Mouse (Mus musculus) intestine, postnatal 0 days (tissue): ENCODE data around the gene Def6. TPM values are rescaled to one million over a fixed set of nuclear protein-coding genes. Genes with fewer than 3 reads are reported as not detected.

Experiments
- ATAC-seq: fragments of 200-750 bp; cut with Nextera tagmentation; 2 replicates; pipeline ENCODE4 v1.8.0; 2017; ENCODE audit warnings: mild to moderate bottlenecking, moderate TSS enrichment, moderate library complexity
- H3K27ac ChIP-seq: fragments of 300-500 bp; sonication (generic); 2 replicates; pipeline ENCODE4 v1.5.1; 2014; ENCODE audit warnings: mild to moderate bottlenecking, low read depth, low read length, moderate library complexity
- H3K27me3 ChIP-seq: fragments of 300-500 bp; sonication (generic); replicated peaks from 2 replicates; pipeline ENCODE4 v1.6.1; 2014; ENCODE audit warnings: low read length, mixed read lengths; ENCODE audit not compliant: control insufficient read depth, insufficient read depth
- H3K36me3 ChIP-seq: fragments of 300-500 bp; sonication (generic); 2 replicates; pipeline ENCODE4 v1.6.1; 2014; ENCODE audit warnings: mild to moderate bottlenecking, moderate library complexity; ENCODE audit not compliant: control insufficient read depth, insufficient read depth
- H3K4me1 ChIP-seq: fragments of 300-500 bp; sonication (generic); replicated peaks from 2 replicates; pipeline ENCODE4 v1.6.1; 2014; ENCODE audit warnings: antibody characterized with exemption, low read length, mixed read lengths; ENCODE audit not compliant: control insufficient read depth, insufficient read depth
- H3K4me2 ChIP-seq: fragments of 300-500 bp; sonication (generic); replicated peaks from 2 replicates; pipeline ENCODE4 v1.6.1; 2014; ENCODE audit warnings: low read depth, mild to moderate bottlenecking, moderate library complexity
- H3K4me3 ChIP-seq: fragments of 300-500 bp; sonication (generic); 2 replicates; pipeline ENCODE4 v1.5.1; 2014; ENCODE audit warnings: low read depth, low read length
- H3K9ac ChIP-seq: fragments of 300-500 bp; sonication (generic); 2 replicates; pipeline ENCODE4 v1.6.1; 2014; ENCODE audit warnings: mild to moderate bottlenecking, low read depth, low read length
- H3K9me3 ChIP-seq: fragments of 300-500 bp; sonication (generic); 2 replicates; pipeline ENCODE4 v1.6.1; 2016; ENCODE audit warnings: mixed run types; ENCODE audit not compliant: control insufficient read depth
- CTCF ChIP-seq: sonication (generic); IDR thresholded peaks from 2 replicates; pipeline ENCODE4 v1.5.1; 2016; ENCODE audit warnings: low read depth, mild to moderate bottlenecking, control low read depth, antibody characterized with exemption, moderate library complexity
- WGBS: fragments of 180-500 bp; shearing (Covaris S2); extraction: QIAGEN DNeasy Blood & Tissue Kit; methylation state at CpG from one replicate; pipeline ENCODE4 v1.1.7; 2014; 5-methylcytosine and 5-hydroxymethylcytosine counted together
- polyA plus RNA-seq: library from polyadenylated mRNA; unstranded; fragments of >200 nt; fragmentation: Nextera tagmentation; extraction: Ambion mirVana; gene quantifications from 2 replicates; pipeline ENCODE4 v1.2.1, GENCODE M21; 2015

Gene Def6
- polyA plus RNA-seq, 1 experiment from 2014 or later = 1.7 TPM

DNA sequence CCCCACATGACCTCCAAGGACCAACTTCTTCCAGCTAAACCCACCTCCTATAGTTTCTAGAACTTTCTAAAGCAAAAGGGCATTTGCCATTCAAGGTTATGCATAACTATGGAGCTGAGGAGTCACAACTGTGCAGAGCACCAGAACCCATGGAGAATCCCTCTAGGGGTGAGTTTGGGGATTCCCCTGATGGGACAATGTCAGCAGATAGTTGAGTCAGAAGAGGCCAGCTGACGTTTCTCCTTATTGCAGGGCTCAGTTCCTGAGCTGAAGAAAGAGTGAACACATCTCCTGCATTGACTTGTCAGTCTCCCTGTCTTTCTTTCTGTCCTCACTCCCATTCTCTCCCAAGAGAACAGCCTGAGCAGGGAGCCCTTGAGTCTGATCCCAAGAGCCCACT is 14.8 kb upstream of the Def6 start:
- WGBS = 64% methylated on average over 1 of the region's 1 CpGs
- H3K9me3 ChIP-seq = no peaks in the 10 kb centered on the region
- ATAC-seq = no peak
- H3K4me2 ChIP-seq = no peak overlapping the region
- no peak for TF ChIP-seq CTCF
- no peak overlapping the region for H3K4me3 ChIP-seq
- H3K27ac ChIP-seq = no peak overlapping the region
- peaks cover 50% of the 10 kb centered on the region for H3K36me3 ChIP-seq
- no peaks in the 10 kb centered on the region for H3K4me1 ChIP-seq
- no peak overlapping the region for H3K9ac ChIP-seq
- H3K27me3 ChIP-seq = no peaks in the 10 kb centered on the region

DNA sequence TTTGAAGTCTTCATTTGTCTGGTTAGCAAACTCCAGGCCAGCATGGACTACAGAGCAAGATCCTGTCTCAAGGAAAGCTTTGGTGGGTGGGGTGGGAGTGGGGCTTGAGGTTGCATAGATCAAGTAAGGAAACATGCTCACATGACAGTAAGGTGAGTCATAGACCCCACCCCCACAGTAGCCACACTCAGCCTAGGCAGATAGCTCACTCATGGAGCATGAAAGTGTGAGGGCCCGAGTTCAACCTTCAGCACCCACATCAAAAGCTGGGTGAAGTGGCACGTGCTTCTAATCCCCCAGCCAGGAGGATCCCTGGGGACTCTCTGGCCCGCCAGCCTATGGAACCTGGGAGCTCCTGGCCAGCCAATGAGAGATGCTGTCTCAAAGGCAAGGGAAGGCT is 14.0 kb upstream of the Def6 start:
- Histone ChIP-seq H3K4me2 (no peak overlapping the region), H3K9me3 (no peaks in the 10 kb centered on the region), H3K4me3 (no peak overlapping the region), H3K4me1 (no peaks in the 10 kb centered on the region), H3K27me3 (no peaks in the 10 kb centered on the region), H3K36me3 (peaks cover 56% of the 10 kb centered on the region), H3K27ac (no peak overlapping the region), H3K9ac (no peak overlapping the region)
- TF ChIP-seq CTCF = no peak
- 84% methylated on average over 3 of the region's 3 CpGs for WGBS
- no peak for ATAC-seq

DNA sequence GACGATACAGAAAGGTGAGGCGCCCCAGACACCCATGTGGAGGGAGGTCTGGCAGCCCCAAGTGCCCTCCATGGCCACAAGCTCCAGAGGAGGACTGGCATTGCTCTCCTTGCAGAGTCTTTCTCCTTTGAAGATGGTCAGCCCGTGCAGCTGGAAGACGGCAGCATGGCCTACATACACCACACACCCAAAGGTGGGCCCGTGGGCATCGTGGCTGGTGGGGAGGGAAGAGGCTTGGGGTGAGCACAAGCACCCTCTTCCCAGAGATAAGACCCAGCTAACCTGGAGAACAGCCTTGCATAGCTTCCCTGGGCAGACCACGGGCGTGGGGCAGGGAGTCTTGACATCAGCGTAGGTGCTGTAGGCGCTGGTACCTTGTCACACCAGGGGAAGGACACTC is 12.5 kb upstream of the Def6 start:
- WGBS = 93% methylated on average over 10 of the region's 10 CpGs
- no peaks in the 10 kb centered on the region for H3K27me3 ChIP-seq
- peaks cover 56% of the 10 kb centered on the region for H3K36me3 ChIP-seq
- no peaks in the 10 kb centered on the region for H3K9me3 ChIP-seq
- no peak for TF ChIP-seq CTCF
- H3K4me3 ChIP-seq = no peak overlapping the region
- H3K9ac ChIP-seq = no peak overlapping the region
- H3K4me2 ChIP-seq = no peak overlapping the region
- no peaks in the 10 kb centered on the region for H3K4me1 ChIP-seq
- no peak overlapping the region for H3K27ac ChIP-seq
- ATAC-seq = no peak

DNA sequence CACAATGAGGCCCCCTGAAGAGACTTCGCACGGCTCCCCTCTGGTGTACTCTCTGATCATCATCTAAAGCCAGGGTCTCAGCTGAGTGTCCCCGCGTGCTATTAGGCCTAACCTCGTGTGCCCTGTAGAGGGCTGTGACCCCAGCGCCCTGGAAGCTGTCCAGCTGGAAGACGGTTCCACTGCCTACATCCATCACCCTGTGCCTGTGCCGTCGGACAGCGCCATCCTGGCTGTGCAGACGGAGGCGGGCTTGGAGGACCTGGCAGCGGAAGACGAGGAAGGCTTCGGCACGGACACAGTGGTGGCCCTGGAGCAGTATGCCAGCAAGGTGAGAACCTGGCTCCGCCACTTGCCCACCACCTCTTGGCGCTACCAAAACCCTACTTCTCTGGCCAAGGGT is 9.9 kb upstream of the Def6 start:
- H3K27ac ChIP-seq = no peak overlapping the region
- peaks cover 67% of the 10 kb centered on the region for H3K36me3 ChIP-seq
- H3K27me3 ChIP-seq = no peaks in the 10 kb centered on the region
- H3K4me1 ChIP-seq = no peaks in the 10 kb centered on the region
- TF ChIP-seq CTCF = no peak
- no peak overlapping the region for H3K9ac ChIP-seq
- WGBS = 82% methylated on average over 18 of the region's 18 CpGs
- no peaks in the 10 kb centered on the region for H3K9me3 ChIP-seq
- H3K4me2 ChIP-seq = no peak overlapping the region
- H3K4me3 ChIP-seq = no peak overlapping the region
- no peak for ATAC-seq

DNA sequence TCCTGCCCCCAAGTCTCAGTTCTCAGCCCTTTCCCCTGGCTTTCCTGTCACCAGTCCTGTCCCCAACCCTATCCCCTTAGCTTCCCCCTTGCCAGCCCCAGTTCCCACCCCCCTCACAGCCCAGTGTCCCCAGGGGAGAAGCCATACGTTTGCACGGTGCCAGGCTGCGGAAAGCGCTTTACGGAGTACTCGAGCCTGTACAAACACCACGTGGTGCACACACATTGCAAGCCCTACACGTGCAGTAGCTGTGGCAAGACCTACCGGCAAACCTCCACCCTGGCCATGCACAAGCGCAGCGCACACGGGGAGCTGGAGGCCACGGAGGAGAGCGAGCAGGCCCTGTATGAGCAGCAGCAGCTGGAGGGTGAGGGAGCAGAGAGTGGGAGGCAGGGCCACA is 5.6 kb upstream of the Def6 start:
- Histone ChIP-seq H3K4me2 (no peak overlapping the region), H3K4me1 (no peaks in the 10 kb centered on the region), H3K27me3 (no peaks in the 10 kb centered on the region), H3K4me3 (no peak overlapping the region), H3K9me3 (no peaks in the 10 kb centered on the region), H3K9ac (no peak overlapping the region), H3K36me3 (peaks cover 49% of the 10 kb centered on the region), H3K27ac (no peak overlapping the region)
- WGBS = 77% methylated on average over 14 of the region's 14 CpGs
- ATAC-seq = no peak
- TF ChIP-seq CTCF = no peak

DNA sequence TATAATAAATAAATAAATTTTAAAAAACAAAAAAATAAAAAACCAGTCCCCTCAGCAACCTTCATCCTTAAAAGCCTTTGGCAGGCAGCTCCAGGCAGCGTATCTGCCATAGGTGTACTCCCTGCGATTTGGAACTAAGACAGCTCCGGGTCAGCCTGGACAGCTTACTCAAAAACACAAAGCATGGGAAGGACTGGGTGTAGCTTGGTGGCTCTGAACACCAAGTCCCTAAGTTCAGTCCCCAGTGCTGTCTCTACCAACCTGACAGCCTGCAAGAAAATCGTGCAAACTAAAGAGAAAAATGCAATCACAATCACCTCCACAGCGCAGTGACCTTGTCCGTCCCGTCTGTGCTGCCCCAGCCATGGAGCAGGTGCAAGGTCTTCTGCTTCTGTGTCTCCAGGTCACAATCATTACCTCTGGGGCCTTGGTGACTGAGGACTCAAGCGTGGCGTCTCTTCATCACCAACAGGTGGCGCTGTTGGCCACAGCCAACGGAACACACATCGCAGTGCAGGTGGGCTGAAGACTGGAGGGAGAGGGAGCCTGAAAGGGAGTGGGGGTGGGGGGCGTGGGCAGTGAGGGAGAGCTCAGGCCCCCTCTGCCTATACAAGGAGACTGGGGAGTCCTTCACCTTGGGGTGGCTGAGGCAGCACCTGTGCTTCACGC is 3.4 kb upstream of the Def6 start:
- H3K4me3 ChIP-seq = no peak overlapping the region
- TF ChIP-seq CTCF = peak; percentile 95
- H3K9ac ChIP-seq = no peak overlapping the region
- H3K4me1 ChIP-seq = no peaks in the 10 kb centered on the region
- no peaks in the 10 kb centered on the region for H3K27me3 ChIP-seq
- 39% methylated on average over 14 of the region's 14 CpGs for WGBS
- no peak overlapping the region for H3K4me2 ChIP-seq
- H3K27ac ChIP-seq = no peak overlapping the region
- ATAC-seq = no peak
- peaks cover 38% of the 10 kb centered on the region for H3K36me3 ChIP-seq
- no peaks in the 10 kb centered on the region for H3K9me3 ChIP-seq

DNA sequence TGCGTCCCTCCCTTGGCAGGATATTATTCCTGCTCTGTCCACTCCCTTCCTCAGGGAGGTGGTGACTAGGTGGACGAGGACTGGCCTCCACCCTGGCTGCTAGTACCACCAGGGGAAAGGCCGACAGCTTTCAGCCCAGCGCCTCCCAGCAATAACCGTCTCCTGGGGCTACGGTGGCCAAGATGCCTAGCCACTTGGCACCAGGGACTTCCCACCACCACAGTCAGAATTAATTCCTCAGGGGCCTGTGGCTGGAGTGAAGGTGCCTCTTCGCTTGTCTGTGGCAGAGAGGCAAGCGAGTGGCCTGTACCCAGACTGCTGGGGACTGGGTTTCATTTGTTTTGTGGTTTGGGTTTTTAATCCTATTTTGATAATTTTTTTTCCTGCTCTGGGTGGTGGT is 2.1 kb upstream of the Def6 start:
- Histone ChIP-seq H3K9ac (no peak overlapping the region), H3K4me1 (no peaks in the 10 kb centered on the region), H3K36me3 (peaks cover 30% of the 10 kb centered on the region), H3K4me3 (no peak overlapping the region), H3K27me3 (no peaks in the 10 kb centered on the region), H3K4me2 (no peak overlapping the region), H3K27ac (no peak overlapping the region), H3K9me3 (no peaks in the 10 kb centered on the region)
- 94% methylated on average over 8 of the region's 8 CpGs for WGBS
- no peak for ATAC-seq
- TF ChIP-seq CTCF = no peak
